ENCODE assay signal across 8 mouse cellular contexts in the genomic region with DNA sequence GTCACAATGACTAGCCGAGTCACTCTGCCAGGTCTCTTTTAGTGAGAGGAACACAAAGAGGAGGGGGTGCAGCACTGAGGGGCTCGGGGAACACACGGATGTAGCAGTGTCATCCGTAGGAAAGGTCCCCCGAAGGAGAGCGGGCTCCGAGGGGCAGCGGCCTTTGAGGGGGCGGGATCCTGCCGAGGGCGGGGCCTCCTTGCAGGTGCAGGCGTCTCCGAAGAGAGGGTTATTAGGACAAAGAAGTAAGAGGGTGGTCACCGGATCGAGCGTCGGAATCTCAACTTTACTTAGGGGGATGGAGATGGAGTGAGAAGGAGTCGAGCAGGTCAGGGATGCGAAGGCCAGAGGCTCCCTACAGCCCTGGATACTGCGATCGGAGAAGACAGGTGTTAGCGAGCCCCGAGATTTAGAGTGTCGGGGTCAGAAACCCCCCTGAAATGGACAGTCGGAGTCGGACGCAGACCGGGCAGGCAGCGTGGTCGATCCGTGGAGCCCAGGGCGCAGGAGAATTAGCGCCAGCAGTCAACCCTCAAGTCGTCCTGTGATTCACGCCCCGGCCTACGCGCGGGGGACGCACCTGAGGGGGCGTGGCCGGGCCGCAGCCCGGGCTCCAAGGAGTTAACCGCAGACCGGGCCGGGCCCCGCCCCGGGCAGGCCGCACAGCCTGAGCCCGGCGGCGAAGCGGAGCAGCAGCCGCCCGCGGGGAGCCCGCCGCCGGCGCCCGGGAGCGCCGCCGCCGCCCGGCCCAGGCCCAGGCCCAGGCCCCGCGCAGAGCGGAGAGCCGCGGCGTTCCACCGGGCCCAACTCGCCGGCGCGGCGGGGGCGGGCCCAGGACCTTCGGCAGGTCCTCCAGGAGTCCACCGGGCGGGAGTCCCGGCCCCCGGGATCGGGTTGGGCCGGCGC. TPM values are rescaled to one million over a fixed set of nuclear protein-coding genes. Genes with fewer than 3 reads are reported as not detected.
A peak's percentile ranks its signal among the peaks of the same experiment; 100 is the strongest.
DNase-seq lines count a peak whose midpoint lies in the region; ATAC-seq lines count a peak whose summit lies in the region.

No protein-coding gene starts in this region.

- no peaks in the 10 kb centered on the region for H3K9me3 ChIP-seq in embryonic facial prominence, embryonic 11.5 days (replicated peaks; ENCODE audit: control insufficient read depth, low read length)
- no peaks in the 10 kb centered on the region for H3K9me3 ChIP-seq in heart, embryonic 11.5 days (replicated peaks; ENCODE audit: control insufficient read depth, low read length)
- H3K9me3 ChIP-seq in kidney, embryonic 16.5 days (ENCODE audit: low read length), result no peaks in the 10 kb centered on the region
- no peaks in the 10 kb centered on the region for H3K9me3 ChIP-seq in liver, embryonic 12.5 days (replicated peaks)
- no peaks in the 10 kb centered on the region for H3K9me3 ChIP-seq in stomach, embryonic 15.5 days

- ATAC-seq in embryonic facial prominence, embryonic 11.5 days (replicated peaks; ENCODE audit: insufficient number of reproducible peaks, low FRiP score, low TSS enrichment, low read depth), result peak; percentile 64
- ATAC-seq in heart, embryonic 11.5 days (replicated peaks; ENCODE audit: insufficient number of reproducible peaks, low FRiP score, low TSS enrichment), result peak; percentile 80
- peak; percentile 75 for ATAC-seq in kidney, embryonic 16.5 days (ENCODE audit: low FRiP score, low TSS enrichment)
- peak; percentile 59 for ATAC-seq in liver, embryonic 12.5 days
- ATAC-seq in stomach, embryonic 15.5 days (ENCODE audit: insufficient read depth, low FRiP score, low read depth), result peak; percentile 70

- H3K36me3 ChIP-seq in embryonic facial prominence, embryonic 11.5 days (replicated peaks; ENCODE audit: control insufficient read depth, insufficient read depth, low read depth, low read length), result peaks cover 8% of the 10 kb centered on the region
- peaks cover 16% of the 10 kb centered on the region for H3K36me3 ChIP-seq in heart, embryonic 11.5 days (ENCODE audit: control insufficient read depth, insufficient read depth, low read length)
- H3K36me3 ChIP-seq in kidney, embryonic 16.5 days (ENCODE audit: insufficient read depth, low read length), result peaks cover 28% of the 10 kb centered on the region
- H3K36me3 ChIP-seq in liver, embryonic 12.5 days, result peaks cover 23% of the 10 kb centered on the region
- H3K36me3 ChIP-seq in stomach, embryonic 15.5 days, result peaks cover 24% of the 10 kb centered on the region

- peak overlapping the region; percentile 81 for H3K27ac ChIP-seq in embryonic facial prominence, embryonic 11.5 days (replicated peaks; ENCODE audit: low read depth, low read length)
- peak overlapping the region; percentile 94 for H3K27ac ChIP-seq in heart, embryonic 11.5 days (ENCODE audit: low read depth, low read length)
- H3K27ac ChIP-seq in kidney, embryonic 16.5 days (ENCODE audit: low read length), result peak overlapping the region; percentile 98
- peak overlapping the region; percentile 84 for H3K27ac ChIP-seq in liver, embryonic 12.5 days
- H3K27ac ChIP-seq in stomach, embryonic 15.5 days, result peak overlapping the region; percentile 94

- peak; percentile 83 for DNase-seq in A20 (ENCODE audit: low read depth, low spot score)
- DNase-seq in adrenal gland, postnatal 10 days, result peak; percentile 84
- DNase-seq in embryonic facial prominence, embryonic 11.5 days (ENCODE audit: low spot score), result peak; percentile 81
- peak; percentile 59 to 79 for DNase-seq in natural killer cell, adult 2 months (ENCODE audit: low spot score in 2 of 2)

- H3K4me3 ChIP-seq in embryonic facial prominence, embryonic 11.5 days (ENCODE audit: low read depth, low read length), result peak overlapping the region; percentile 98
- H3K4me3 ChIP-seq in heart, embryonic 11.5 days (ENCODE audit: low read depth, low read length), result peak overlapping the region; percentile 96
- H3K4me3 ChIP-seq in kidney, embryonic 16.5 days (ENCODE audit: low read length), result peak overlapping the region; percentile 86
- peak overlapping the region; percentile 76 for H3K4me3 ChIP-seq in liver, embryonic 12.5 days
- H3K4me3 ChIP-seq in stomach, embryonic 15.5 days (replicated peaks), result peak overlapping the region; percentile 97

- H3K4me2 ChIP-seq in embryonic facial prominence, embryonic 11.5 days (ENCODE audit: low read depth, low read length), result peak overlapping the region; percentile 92
- peak overlapping the region; percentile 98 for H3K4me2 ChIP-seq in heart, embryonic 11.5 days
- H3K4me2 ChIP-seq in kidney, embryonic 16.5 days (replicated peaks; ENCODE audit: low read depth, low read length), result peak overlapping the region; percentile 96
- peak overlapping the region; percentile 99 for H3K4me2 ChIP-seq in liver, embryonic 12.5 days
- H3K4me2 ChIP-seq in stomach, embryonic 15.5 days, result peak overlapping the region; percentile 85

- peak overlapping the region; percentile 96 for H3K9ac ChIP-seq in embryonic facial prominence, embryonic 11.5 days (replicated peaks; ENCODE audit: low read length)
- peak overlapping the region; percentile 96 for H3K9ac ChIP-seq in heart, embryonic 11.5 days (ENCODE audit: low read depth, low read length)
- peak overlapping the region; percentile 98 for H3K9ac ChIP-seq in kidney, embryonic 16.5 days (replicated peaks; ENCODE audit: low read length)
- H3K9ac ChIP-seq in liver, embryonic 12.5 days, result peak overlapping the region; percentile 87
- H3K9ac ChIP-seq in stomach, embryonic 15.5 days, result peak overlapping the region; percentile 96

- WGBS in embryonic facial prominence, embryonic 11.5 days, result under 1% methylated on average over 82 of the region's 88 CpGs
- WGBS in heart, embryonic 11.5 days (ENCODE audit: insufficient replicate concordance), result under 1% methylated on average over 87 of the region's 88 CpGs
- 0% methylated on average over 67 of the region's 88 CpGs for WGBS in kidney, embryonic 16.5 days
- WGBS in liver, embryonic 12.5 days (ENCODE audit: insufficient replicate concordance), result under 1% methylated on average over 86 of the region's 88 CpGs
- under 1% methylated on average over 80 of the region's 88 CpGs for WGBS in stomach, embryonic 15.5 days

- no peaks in the 10 kb centered on the region for H3K27me3 ChIP-seq in embryonic facial prominence, embryonic 11.5 days (ENCODE audit: control insufficient read depth, insufficient read depth, low read length)
- H3K27me3 ChIP-seq in heart, embryonic 11.5 days (ENCODE audit: control insufficient read depth, insufficient read depth, low read length), result no peaks in the 10 kb centered on the region
- H3K27me3 ChIP-seq in kidney, embryonic 16.5 days (ENCODE audit: insufficient read depth, low read length), result no peaks in the 10 kb centered on the region
- H3K27me3 ChIP-seq in liver, embryonic 12.5 days (replicated peaks), result peaks cover 35% of the 10 kb centered on the region
- H3K27me3 ChIP-seq in stomach, embryonic 15.5 days (replicated peaks), result no peaks in the 10 kb centered on the region

- H3K4me1 ChIP-seq in embryonic facial prominence, embryonic 11.5 days (ENCODE audit: control insufficient read depth, insufficient read depth, low read length), result peaks cover 4% of the 10 kb centered on the region; the same call in 1 of the 2 replicates
- H3K4me1 ChIP-seq in heart, embryonic 11.5 days (ENCODE audit: control insufficient read depth, insufficient read depth, low read length), result peaks cover 10% of the 10 kb centered on the region
- peaks cover 12% of the 10 kb centered on the region for H3K4me1 ChIP-seq in kidney, embryonic 16.5 days (ENCODE audit: insufficient read depth, low read length)
- peaks cover 22% of the 10 kb centered on the region for H3K4me1 ChIP-seq in liver, embryonic 12.5 days
- peaks cover 11% of the 10 kb centered on the region for H3K4me1 ChIP-seq in stomach, embryonic 15.5 days

RNA-seq across cellular contexts. Expression of a gene that starts 1.0 kb away (rescaled TPM):
- 10 to 100 TPM; 55.3 to 58.2 TPM for total RNA-seq in adrenal gland, postnatal 10 days (2021)
- 8.2 TPM in 2 replicates for polyA plus RNA-seq in embryonic facial prominence, embryonic 11.5 days (2014; fragmentation: Nextera tagmentation; extraction: Ambion mirVana)
- polyA plus RNA-seq in heart, embryonic 11.5 days (2014; fragmentation: Nextera tagmentation; extraction: Ambion mirVana), result 5.0 and 6.1 TPM in 2 replicates
- 3.0 and 3.5 TPM in 2 replicates for polyA plus RNA-seq in kidney, embryonic 16.5 days (2015; fragmentation: Nextera tagmentation; extraction: Ambion mirVana)
- polyA plus RNA-seq in liver, embryonic 12.5 days (2016; fragmentation: Nextera tagmentation; extraction: Ambion mirVana), result 2.8 and 3.2 TPM in 2 replicates
- polyA plus RNA-seq in stomach, embryonic 15.5 days (2015; fragmentation: Nextera tagmentation; extraction: Ambion mirVana), result 6.2 and 7.4 TPM in 2 replicates

RNA-seq across cellular contexts. Expression of a gene that starts 11.7 kb away (rescaled TPM):
- total RNA-seq in adrenal gland, postnatal 10 days (2021), result 1 to 10 TPM; 1.9 to 3.2 TPM
- polyA plus RNA-seq in embryonic facial prominence, embryonic 11.5 days (2014; fragmentation: Nextera tagmentation; extraction: Ambion mirVana), result 2.4 and 2.7 TPM in 2 replicates
- 1.8 and 3.3 TPM in 2 replicates for polyA plus RNA-seq in heart, embryonic 11.5 days (2014; fragmentation: Nextera tagmentation; extraction: Ambion mirVana)
- polyA plus RNA-seq in kidney, embryonic 16.5 days (2015; fragmentation: Nextera tagmentation; extraction: Ambion mirVana), result 3.3 and 4.1 TPM in 2 replicates
- polyA plus RNA-seq in liver, embryonic 12.5 days (2016; fragmentation: Nextera tagmentation; extraction: Ambion mirVana), result 1.1 TPM in 2 replicates
- polyA plus RNA-seq in stomach, embryonic 15.5 days (2015; fragmentation: Nextera tagmentation; extraction: Ambion mirVana), result 3.3 and 5.2 TPM in 2 replicates

RNA-seq across cellular contexts. Expression of a gene that starts 13.8 kb away (rescaled TPM):
- under 1 TPM; 0.27 to 0.97 TPM for total RNA-seq in adrenal gland, postnatal 10 days (2021)
- polyA plus RNA-seq in embryonic facial prominence, embryonic 11.5 days (2014; fragmentation: Nextera tagmentation; extraction: Ambion mirVana), result 0.17 TPM in 1 of 2 replicates, not detected in the other
- polyA plus RNA-seq in heart, embryonic 11.5 days (2014; fragmentation: Nextera tagmentation; extraction: Ambion mirVana), result 0.23 TPM in 1 of 2 replicates, not detected in the other
- 0.30 and 0.50 TPM in 2 replicates for polyA plus RNA-seq in kidney, embryonic 16.5 days (2015; fragmentation: Nextera tagmentation; extraction: Ambion mirVana)
- not detected in 2 replicates for polyA plus RNA-seq in liver, embryonic 12.5 days (2016; fragmentation: Nextera tagmentation; extraction: Ambion mirVana)
- polyA plus RNA-seq in stomach, embryonic 15.5 days (2015; fragmentation: Nextera tagmentation; extraction: Ambion mirVana), result 0.22 TPM in 1 of 2 replicates, not detected in the other

RNA-seq across cellular contexts. Expression of a gene that starts 40.8 kb away (rescaled TPM):
- under 1 TPM; 0.51 to 0.64 TPM for total RNA-seq in adrenal gland, postnatal 10 days (2021)
- polyA plus RNA-seq in embryonic facial prominence, embryonic 11.5 days (2014; fragmentation: Nextera tagmentation; extraction: Ambion mirVana), result not detected in 2 replicates
- not detected in 2 replicates for polyA plus RNA-seq in heart, embryonic 11.5 days (2014; fragmentation: Nextera tagmentation; extraction: Ambion mirVana)
- not detected in 2 replicates for polyA plus RNA-seq in kidney, embryonic 16.5 days (2015; fragmentation: Nextera tagmentation; extraction: Ambion mirVana)
- polyA plus RNA-seq in liver, embryonic 12.5 days (2016; fragmentation: Nextera tagmentation; extraction: Ambion mirVana), result not detected in 2 replicates
- not detected in 2 replicates for polyA plus RNA-seq in stomach, embryonic 15.5 days (2015; fragmentation: Nextera tagmentation; extraction: Ambion mirVana)

RNA-seq across cellular contexts. Expression of a gene that starts 50.0 kb away (rescaled TPM):
- total RNA-seq in adrenal gland, postnatal 10 days (2021), result 10 to 100 TPM; 41.1 to 45.5 TPM
- polyA plus RNA-seq in embryonic facial prominence, embryonic 11.5 days (2014; fragmentation: Nextera tagmentation; extraction: Ambion mirVana), result 54.6 and 61.1 TPM in 2 replicates
- 73.6 and 75.8 TPM in 2 replicates for polyA plus RNA-seq in heart, embryonic 11.5 days (2014; fragmentation: Nextera tagmentation; extraction: Ambion mirVana)
- polyA plus RNA-seq in kidney, embryonic 16.5 days (2015; fragmentation: Nextera tagmentation; extraction: Ambion mirVana), result 73.5 and 89.4 TPM in 2 replicates
- 38.3 and 40.0 TPM in 2 replicates for polyA plus RNA-seq in liver, embryonic 12.5 days (2016; fragmentation: Nextera tagmentation; extraction: Ambion mirVana)
- polyA plus RNA-seq in stomach, embryonic 15.5 days (2015; fragmentation: Nextera tagmentation; extraction: Ambion mirVana), result 104 and 105 TPM in 2 replicates

Comparison
In these comparisons a context has a peak if more than half of its experiments do, and no peak if none do; other contexts are left out.
1. Peak in every context shown above with its lines: DNase-seq, ATAC-seq, H3K4me3 ChIP-seq and H3K27ac ChIP-seq.